Mouse (Mus musculus): Measurements from ENCODE around the gene Dock8.

Dock8 gene

GRCm38 (mm10) chr19:25057826-25058225, 58.5 kb downstream of the Dock8 start:
- no peak for DNase-seq (ENCODE audit: extremely low read depth, insufficient read length, low spot score)

- DNase-seq (ENCODE audit: extremely low read depth, insufficient read length, low spot score) = no peak
Measured at GRCm38 (mm10) chr19:25059847-25060364, 60.6 kb downstream of the Dock8 start.

GRCm38 (mm10) chr19:25060375-25060774, 61.0 kb downstream of the Dock8 start:
- no peak for DNase-seq (ENCODE audit: extremely low read depth, insufficient read length, low spot score)

DNA sequence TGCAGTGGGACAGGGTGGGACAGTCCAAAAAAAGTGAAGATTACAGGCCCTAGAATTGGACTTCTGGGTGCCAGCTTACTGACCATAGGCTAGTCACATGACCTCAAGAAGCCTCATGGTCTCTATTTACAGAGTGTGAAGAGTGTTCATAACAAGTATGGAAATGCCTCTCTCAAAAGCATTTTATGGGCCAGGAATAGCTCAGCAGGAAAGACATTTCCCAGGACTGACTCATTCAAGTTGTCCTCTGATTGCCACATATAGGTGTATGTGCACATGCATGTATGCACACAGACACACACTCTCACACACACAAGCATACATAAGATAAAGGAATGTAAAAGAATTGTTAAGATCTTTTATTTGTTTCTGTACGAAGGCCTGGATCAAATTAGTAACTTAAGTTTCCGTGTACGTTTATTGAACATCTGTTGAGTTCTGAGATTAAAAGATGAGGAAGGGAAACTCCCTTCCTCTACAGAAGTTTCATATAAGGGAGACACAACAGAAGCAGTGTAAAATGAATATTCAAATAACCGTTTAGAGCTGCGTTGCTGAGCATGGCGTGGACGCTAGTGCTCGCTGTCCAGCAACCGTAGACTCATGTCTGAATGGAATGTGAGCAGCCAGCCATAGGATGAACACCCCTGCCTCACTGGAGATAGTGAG, 63.0 kb downstream of the Dock8 start:
- no peak for DNase-seq (ENCODE audit: extremely low read depth, insufficient read length, low spot score)

- DNase-seq (ENCODE audit: extremely low read depth, insufficient read length, low spot score) = no peak
Measured at GRCm38 (mm10) chr19:25062857-25063240, 63.5 kb downstream of the Dock8 start.

GRCm38 (mm10) chr19:25066229-25066628, 66.9 kb downstream of the Dock8 start:
- DNase-seq (ENCODE audit: extremely low read depth, insufficient read length, low spot score) = no peak

DNA sequence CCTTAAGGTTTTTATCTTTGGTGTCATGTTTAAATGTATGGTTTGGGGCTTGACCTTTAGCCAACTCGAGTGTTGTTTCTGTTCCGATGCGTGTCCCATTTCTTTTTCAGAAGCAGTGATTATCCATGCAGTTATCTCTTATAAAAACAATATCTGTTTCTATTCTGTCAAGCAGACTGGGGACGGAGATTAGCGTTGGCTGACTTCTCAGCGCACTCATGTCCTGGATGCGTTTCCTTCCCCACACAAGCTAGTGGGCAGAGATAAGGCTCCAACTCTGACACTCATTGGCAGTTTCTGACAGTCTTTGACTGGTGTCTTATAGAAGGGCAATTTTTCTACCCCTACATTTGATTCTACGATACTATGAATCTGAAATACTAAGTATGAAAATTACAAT, 69.2 kb downstream of the Dock8 start:
- DNase-seq (ENCODE audit: extremely low read depth, insufficient read length, low spot score) = no peak

GRCm38 (mm10) chr19:25072521-25072920, 73.2 kb downstream of the Dock8 start:
- no peak for DNase-seq (ENCODE audit: extremely low read depth, insufficient read length, low spot score)

GRCm38 (mm10) chr19:25074741-25075140, 75.4 kb downstream of the Dock8 start:
- DNase-seq (ENCODE audit: extremely low read depth, insufficient read length, low spot score) = peak; percentile 79

DNA sequence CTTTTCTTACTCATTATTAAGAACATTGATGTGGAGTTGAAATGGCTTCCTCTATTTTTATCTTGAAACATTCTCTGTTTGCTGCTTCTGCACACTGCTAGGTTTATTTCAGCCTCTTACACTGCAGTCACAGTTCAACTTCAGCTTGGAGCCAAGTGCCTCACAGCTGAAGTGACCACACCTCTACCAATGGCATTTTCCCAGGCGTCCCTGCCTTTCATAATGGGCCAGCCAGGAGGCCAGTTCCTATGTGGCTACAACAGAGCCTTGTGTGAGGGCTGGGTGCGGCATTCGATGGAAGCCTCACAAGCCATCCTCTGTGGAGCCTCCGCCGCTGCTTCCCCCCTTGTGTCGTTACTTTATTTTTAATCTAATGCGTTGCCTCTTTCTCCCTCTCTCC, 78.3 kb downstream of the Dock8 start:
- no peak for DNase-seq (ENCODE audit: extremely low read depth, insufficient read length, low spot score)

DNA sequence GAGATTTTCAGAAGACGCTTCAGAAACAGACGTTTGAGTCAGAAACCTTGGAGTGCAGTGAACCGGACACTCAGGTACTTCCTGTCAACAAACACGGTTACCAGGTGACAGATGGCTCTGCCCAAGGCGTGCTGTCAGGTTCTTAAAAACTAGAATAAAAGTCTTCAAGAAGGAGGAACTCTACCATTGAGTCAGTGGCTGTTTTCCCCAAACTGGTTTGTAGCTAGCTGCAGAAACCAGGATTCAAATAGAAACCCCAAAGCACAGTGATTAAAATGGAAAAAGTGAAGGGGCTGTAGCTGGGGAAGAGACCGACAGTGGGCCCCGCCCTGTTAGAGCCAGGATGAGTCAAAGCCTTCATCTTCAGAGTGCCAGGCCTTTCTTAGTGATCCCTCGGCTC, 78.8 kb downstream of the Dock8 start:
- no peak for DNase-seq (ENCODE audit: extremely low read depth, insufficient read length, low spot score)

DNA sequence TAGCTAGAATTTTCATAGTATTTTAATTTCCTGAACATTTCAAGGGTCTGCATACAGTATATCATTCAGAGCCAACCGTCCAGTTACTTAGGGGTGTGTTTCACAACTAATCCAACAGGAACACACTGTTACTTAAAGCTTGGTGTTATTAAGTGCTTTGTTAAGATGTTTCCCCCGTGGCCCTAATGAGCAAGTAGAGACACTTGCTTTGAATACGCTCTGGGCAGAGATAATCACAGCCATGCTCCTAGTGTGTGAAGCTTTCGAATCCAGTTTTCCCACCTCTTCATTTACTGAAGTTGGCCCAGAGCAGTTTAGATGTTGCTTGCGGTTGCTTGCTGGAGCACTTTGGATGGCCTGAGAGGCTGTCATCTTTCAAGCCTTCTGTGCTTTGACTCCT, 80.8 kb downstream of the Dock8 start:
- DNase-seq (ENCODE audit: extremely low read depth, insufficient read length, low spot score) = no peak

GRCm38 (mm10) chr19:25082839-25083238, 83.5 kb downstream of the Dock8 start:
- no peak for DNase-seq (ENCODE audit: extremely low read depth, insufficient read length, low spot score)

- no peak for DNase-seq (ENCODE audit: extremely low read depth, insufficient read length, low spot score)
Measured at GRCm38 (mm10) chr19:25087181-25087580, 87.8 kb downstream of the Dock8 start.

- DNase-seq (ENCODE audit: extremely low read depth, insufficient read length, low spot score) = no peak
Measured at GRCm38 (mm10) chr19:25089746-25090145, 90.4 kb downstream of the Dock8 start.

- DNase-seq (ENCODE audit: extremely low read depth, insufficient read length, low spot score) = no peak
Measured at GRCm38 (mm10) chr19:25095135-25095534, 95.8 kb downstream of the Dock8 start.

- no peak for DNase-seq (ENCODE audit: extremely low read depth, insufficient read length, low spot score)
Measured at GRCm38 (mm10) chr19:25096316-25096715, 97.0 kb downstream of the Dock8 start.

GRCm38 (mm10) chr19:25096986-25097385, 97.7 kb downstream of the Dock8 start:
- DNase-seq (ENCODE audit: extremely low read depth, insufficient read length, low spot score) = no peak

DNA sequence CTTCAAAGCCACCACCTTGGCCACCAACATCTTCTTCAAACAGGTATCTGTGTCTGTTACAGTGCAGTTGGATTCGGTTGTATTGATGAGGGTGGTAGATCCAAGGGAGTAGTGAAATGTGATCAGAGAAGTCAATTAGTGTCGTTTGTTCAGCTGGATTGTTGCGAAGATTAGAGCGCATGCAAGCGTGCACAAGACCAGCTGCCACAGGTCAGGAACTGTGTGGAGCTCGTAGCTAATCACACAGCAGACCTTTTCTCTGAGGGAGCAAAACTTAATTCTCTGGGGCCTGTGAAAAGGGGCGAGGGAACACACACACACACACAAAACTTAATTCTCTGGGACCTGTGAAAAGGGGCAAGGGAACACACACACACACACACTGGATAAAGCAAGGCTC, 98.2 kb downstream of the Dock8 start:
- DNase-seq (ENCODE audit: extremely low read depth, insufficient read length, low spot score) = no peak

GRCm38 (mm10) chr19:25097951-25098350, 98.6 kb downstream of the Dock8 start:
- DNase-seq (ENCODE audit: extremely low read depth, insufficient read length, low spot score) = no peak

DNA sequence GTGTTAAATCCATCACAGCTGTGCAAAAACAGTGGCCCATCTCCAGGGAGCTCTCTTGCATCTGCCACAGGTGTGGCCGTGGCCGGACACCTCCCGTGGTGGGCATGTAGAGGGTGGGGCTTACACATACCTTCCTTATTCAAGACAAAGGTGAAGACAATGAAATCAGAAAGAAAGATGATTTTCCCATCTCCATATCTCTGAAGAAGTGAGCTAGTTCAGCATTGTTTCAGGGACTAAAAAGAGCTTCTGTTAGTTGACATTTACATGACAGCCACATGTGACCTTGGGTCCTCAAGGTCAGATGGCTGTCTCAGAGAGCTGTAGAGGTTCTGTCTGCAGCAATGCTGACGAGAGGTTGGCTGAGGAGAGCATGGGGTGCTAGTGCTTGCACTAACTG, 99.6 kb downstream of the Dock8 start:
- DNase-seq (ENCODE audit: extremely low read depth, insufficient read length, low spot score) = no peak

DNA sequence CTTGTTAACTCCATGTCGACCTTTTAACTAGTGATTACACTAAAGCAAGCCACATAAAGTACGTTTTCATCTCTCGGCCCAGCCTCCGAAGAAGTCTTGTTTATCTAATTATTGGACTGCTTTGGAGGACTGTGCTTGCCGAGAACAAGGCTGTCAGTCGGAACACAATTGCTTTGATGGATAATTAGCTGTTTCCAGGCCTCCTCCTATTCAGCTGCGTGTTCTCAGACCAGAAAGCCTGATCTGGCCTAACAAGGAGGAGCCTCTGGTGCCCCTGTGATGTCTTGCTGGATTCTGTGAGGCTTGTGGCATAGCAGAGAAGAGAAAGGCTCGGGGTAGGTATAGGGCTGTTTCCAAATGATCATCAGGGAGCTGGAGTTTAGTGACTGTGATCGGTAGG, 106.3 kb downstream of the Dock8 start:
- DNase-seq (ENCODE audit: extremely low read depth, insufficient read length, low spot score) = no peak

- no peak for DNase-seq (ENCODE audit: extremely low read depth, insufficient read length, low spot score)
Measured at GRCm38 (mm10) chr19:25106315-25106714, 107.0 kb downstream of the Dock8 start.
